Mouse (Mus musculus) heart, postnatal 36 days (tissue): Measurements from ENCODE around the gene Gm49416. TPM values are rescaled to one million over a fixed set of nuclear protein-coding genes. Genes with fewer than 3 reads are reported as not detected.
"Not testable (repeated sequence)": the region's sequence is repeated elsewhere in the genome, so short reads cannot be mapped to it uniquely, and the experiment has no call there.

ENCODE experiments used
- DNase-seq, 2 experiments: peaks; one replicate each; pipeline ENCODE4 v3.0.0; 2021 to 2022
- intact Hi-C: fragments of 180-260 bp; cut with DNase I; formaldehyde crosslinking; loops from one replicate; pipeline ENCODE4 v1.15.1; 2025
- total RNA-seq, 2 experiments: library from RNA; stranded (reverse); gene quantifications; 2 replicates each; pipeline ENCODE4 v1.2.3; 2021

Gene Gm49416
- total RNA-seq, 2 experiments from 2014 or later: not detected

DNA sequence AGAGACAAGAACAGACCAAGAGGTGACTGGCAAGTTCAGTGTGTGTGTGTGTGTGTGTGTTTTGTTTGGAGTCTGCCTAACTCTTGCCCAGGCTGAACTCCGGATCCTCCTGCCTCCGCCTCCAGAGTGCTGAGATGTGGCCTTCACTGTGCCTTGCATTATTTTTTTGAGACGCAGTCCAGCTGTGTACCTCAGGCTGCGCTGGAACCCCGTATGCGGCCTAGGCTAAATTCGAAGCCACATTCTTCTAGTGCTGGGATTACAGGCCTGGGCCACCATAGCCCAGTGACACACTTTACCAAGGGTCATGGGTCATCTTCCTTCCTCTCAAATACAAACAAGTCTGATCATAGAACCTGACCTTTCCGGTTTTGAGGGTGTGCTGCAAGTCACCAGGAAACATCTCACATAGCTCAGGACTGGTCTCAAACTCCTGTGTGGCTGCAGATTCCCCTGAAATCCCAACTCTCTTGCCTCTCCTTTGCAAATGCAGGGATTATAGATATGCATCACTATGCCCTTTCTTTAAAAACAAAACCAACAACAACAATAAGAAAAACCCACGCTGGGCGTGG, 16.4 kb upstream of the Gm49416 start:
- intact Hi-C loops: no loop called here

DNA sequence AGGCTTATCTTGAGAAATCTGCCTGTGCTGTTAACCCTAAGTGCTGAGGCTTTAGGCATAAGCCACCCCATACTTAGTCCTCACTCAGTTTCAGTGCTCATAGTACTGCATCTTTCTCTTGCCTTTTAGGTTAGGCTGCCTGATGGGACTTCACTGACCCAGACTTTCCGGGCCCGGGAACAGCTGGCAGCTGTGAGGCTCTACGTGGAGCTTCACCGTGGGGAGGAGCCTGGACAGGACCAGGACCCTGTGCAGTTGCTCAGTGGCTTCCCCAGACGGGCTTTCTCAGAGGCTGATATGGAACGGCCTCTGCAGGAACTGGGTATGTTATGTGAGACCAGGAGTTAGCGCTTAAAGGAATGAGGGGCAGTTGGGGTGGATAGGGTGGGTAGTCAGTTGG, 13.7 kb upstream of the Gm49416 start:
- no peak for DNase-seq
- intact Hi-C loops: no loop called here

More for the DNA sequence above, 16.4 kb upstream of the Gm49416 start:
- DNase-seq: no peak

DNA sequence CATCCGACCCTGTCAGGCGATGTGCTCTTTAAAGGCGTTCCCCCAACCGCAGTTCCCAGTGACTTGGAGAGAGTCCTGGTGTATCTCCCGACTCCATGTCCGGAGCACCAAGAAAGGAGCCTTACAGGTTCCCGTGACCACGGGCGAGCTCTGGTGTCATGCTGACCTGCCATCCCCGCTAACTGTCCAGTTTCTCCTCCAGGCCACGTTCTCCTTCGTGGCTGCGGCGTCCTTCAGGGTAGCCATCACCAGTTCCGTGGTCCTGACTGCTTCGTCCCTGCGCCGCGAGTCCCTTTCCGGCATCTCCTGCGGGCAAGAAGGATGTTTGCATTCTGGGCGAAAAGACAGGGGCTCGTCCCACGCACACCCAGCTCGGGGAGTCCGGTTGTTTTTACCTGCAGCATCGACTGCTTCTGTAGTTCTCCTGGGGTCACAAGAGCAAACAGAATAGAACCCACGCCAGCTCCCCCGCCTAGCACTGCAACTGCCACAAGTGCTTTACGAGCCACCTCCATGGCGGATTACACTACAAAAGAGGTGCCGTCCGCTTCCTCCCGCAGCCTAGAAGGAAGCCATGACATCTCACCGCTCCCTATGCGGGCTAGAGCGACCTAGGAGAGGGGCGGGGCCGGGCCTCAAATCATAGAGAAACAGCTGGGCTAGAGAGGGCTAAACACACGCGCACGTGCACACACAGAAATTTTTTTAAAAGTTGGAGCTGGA, 8.3 kb upstream of the Gm49416 start, which contains the start of gene Uqcc3:
Uqcc3 (minus strand) TSS at position 613 of the 723 bp plus-strand sequence.
- intact Hi-C loops: no loop called here

DNA sequence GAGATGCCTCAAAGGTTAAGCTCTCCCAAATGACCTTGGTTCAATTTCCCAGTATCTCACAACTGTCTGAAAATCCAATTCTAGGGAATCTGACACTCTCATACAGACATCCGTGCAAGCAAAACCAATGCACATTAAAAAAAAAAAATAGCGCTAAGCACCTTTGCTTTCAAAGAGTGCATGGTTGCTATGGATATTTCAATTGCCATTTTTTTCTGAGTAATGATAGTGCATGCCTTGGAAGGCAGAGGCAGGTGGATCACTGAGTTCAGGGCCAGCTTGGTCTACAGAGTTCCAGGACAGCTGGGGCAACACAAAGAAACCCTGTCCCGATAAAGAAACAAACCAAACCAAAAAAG, 7.7 kb upstream of the Gm49416 start:
- intact Hi-C loops: no loop called here
- no peak for DNase-seq

More for the DNA sequence above, 8.3 kb upstream of the Gm49416 start, which contains the start of gene Uqcc3:
- DNase-seq: peak; percentile 87 to 90

DNA sequence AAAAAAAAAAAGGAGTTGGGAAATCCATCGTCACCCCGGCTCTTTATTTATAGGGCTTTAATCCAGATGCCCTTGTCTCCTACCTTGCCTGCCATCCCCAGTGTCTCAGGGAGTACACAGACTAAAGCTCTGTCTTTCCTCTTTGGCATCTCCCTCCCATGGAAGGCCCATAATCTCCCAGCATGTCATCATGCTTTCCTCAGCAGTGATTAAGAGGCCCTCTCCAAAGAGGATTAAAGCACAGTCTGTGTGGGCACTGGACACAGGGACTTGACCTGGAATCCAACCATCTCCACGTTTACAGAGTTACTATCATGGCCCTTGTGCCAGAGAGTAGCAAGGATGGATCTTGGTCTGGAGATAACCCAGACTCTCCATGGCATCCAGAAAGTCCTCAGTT, 5.1 kb upstream of the Gm49416 start, which contains the start of the genes Lbhd1 and Gm49403:
Lbhd1 (plus strand) TSS at position 117 of the 400 bp plus-strand sequence.
Gm49403 (plus strand) TSS at position 315 of the 400 bp plus-strand sequence.
- intact Hi-C loops: no loop called here

DNA sequence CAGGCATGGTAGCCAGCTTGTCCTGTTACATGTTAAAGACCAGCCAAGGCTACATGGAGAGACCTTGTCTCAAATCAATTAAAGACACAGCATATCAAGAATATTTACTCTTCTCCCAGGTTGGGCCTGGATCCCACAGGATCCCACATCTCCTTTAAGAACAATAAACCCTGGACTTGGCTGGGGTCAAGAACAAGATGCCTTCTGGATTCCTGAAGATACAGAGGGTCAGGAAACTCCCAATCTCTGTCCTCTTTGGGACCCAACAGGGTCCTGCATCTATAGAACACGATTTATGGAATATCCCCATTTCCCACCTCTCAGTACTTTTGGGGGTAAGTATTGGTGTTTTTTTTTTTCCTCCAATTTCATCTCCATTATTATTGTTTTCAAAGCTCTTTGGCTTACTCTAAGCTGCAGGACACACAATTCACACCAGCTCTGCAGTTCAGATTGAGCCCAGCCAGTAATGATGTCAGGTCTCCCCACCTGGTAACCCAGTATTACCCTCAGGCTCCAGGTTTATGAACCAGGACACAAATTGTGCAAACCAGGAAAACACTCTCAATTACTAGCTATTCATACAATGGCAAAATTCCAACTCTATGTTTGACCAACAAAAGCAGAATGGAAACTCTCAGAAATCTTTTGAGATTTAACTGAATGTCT, 1.7 kb upstream of the Gm49416 start:
- DNase-seq: no peak
- intact Hi-C loops: no loop called here

More for the DNA sequence above, 5.1 kb upstream of the Gm49416 start, which contains the start of the genes Lbhd1 and Gm49403:
- DNase-seq: no peak

DNA sequence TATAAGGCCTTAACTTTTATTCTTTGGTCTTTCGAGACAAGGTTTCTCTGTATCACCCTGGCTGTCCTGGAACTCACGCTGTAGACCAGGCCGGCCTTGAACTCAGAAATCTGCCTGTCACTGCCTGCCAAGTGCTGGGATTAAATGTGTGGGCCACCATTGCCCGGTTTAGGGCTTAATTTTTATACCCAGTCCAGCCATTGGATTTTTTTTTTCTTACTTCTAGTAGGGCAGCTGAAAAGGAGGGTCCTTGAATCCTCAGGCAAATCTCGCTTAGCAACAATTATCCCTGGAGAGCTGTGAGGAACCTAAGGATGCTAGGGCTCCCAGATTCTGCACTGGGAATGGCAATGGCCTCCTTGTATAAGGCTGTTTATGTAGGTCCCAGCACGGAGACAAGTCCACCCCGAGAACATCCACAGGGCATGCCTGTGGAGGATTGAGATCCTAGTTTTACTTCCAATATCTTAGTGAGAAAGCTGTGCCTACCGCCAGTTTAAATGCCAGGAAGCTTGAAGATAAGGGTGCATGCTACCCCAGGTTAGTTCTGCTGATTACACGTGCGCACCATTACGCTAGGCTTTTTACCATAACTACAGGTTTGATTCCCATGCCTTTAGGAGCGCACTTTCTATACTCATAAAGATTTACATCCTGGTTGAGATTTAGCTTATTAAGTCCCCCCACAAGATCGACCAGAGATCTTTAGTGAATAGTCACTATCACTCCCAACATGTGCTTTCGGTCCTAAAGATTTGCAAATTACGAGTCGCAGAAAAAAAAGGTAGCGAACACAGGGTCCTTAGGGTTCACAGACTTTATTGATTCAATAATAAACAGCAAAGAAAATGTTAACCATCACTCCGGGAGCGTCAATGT, 902 bp upstream of the Gm49416 start:
- DNase-seq: no peak
- intact Hi-C loops: no loop called here

DNA sequence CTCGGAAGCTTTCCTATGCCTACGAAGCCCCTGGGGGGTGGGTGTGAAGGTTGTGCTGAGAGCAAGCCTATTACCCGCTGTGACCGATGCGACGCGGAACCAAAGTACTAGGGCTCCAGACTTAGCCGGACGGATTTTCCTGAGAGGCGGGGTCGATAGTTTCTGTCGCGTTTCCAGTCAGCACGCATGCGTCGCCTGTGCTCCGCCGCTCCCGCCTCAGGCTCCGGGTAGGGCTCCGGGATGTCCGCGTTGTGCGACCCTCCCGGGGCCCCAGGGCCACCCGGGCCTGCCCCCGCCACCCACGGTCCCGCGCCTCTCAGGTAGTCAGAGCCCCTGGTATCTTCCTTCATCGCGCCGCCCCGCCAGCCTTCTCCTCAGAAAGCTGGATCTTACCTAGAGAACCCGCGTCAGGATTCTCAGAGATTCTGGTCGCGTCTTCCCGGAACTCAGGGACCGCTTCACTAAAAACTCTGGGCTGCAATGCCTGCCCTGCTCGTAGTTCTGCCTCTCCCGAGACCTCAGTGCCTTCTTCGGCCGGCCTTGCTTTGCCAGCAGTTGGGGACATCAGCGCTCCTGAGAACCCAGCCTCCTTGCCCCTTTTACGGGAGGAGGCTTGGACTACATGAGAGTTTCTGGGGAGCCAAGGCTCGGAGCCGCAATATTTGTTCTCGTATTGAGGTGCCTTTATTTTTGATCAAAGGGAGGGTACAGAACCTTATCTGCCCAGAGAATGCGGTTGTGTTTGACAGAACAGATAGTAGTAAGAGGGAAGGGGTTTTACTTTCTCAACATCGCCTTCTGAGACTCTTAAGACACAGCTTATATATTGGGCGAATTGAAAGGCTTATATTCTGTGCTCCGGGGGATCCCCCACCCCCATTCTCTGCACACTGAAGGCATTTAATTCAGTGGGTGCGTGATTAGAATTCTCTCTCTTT, 4.4 kb downstream of the Gm49416 start, which contains the start of gene Ints5:
Ints5 (plus strand) TSS at position 177 of the 938 bp plus-strand sequence.
- intact Hi-C loops: loop anchor here (2.0 kb wide), 1 partner anchor 48 kb away; the partner anchor contains the start of gene Mta2

DNA sequence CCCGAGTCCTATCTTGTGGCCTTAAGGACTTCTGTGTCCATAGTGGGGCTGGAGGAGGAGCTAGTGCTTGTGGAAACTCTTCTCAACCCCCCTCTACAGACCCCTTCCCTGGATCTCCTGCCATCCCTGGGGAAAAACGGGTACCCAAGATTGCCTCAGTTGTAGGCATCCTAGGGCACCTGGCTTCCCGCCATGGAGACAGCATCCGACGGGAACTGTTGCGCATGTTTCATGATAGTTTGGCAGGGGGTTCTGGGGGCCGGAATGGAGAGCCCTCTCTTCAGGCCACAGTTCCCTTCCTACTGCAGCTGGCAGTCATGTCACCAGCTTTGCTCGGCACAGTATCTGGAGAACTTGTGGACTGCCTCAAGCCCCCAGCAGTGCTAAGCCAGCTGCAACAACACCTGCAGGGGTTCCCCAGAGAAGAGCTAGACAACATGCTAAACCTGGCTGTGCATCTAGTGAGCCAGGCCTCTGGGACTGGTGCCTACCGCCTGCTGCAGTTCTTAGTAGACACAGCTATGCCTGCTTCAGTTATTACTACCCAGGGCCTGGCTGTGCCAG, 6.8 kb downstream of the Gm49416 start:
- no peak for DNase-seq
- intact Hi-C loops: no loop called here

More for the DNA sequence above, 4.4 kb downstream of the Gm49416 start, which contains the start of gene Ints5:
- peak; percentile 87 for DNase-seq

DNA sequence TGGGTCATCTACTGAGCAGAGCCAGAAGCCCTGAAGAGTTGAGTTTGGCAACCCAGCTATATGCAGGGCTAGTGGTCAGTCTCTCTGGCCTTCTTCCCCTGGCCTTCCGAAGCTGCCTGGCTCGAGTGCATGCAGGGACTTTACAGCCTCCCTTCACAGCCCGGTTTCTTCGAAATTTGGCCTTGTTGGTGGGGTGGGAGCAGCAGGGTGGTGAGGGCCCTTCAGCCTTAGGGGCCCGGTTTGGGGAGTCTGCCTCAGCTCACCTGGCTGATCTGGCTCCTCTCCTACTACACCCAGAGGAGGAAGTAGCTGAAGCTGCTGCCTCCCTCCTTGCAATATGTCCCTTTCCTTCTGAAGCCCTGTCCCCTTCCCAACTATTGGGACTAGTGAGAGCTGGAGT, 7.5 kb downstream of the Gm49416 start:
- intact Hi-C loops, DNase-seq: not testable (repeated sequence)

DNA sequence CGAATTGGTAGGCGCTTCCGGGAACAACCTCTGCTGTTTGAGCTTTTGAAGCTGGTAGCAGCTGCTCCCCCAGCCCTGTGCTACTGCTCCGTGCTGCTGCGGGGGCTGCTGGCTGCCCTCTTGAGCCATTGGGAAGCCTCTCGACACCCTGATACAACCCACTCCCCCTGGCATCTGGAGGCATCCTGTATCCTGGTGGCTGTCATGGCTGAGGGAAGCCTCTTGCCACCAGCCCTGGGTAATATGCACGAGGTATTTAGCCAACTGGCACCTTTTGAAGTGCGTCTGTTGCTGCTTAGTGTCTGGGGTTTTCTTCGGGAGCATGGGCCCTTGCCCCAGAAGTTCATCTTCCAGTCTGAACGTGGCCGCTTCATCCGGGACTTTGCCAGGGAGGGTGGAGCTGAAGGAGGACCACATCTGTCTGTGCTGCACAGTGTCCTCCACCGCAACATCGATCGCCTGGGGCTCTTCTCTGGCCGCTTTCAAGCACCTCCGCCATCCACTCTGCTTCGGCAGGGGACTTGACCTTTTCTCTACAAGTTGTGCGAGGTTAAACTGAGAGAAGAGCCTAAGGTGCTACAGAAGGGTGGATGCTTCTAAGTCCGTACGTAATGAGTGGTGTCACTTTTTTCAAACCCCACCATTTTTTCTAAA, 8.6 kb downstream of the Gm49416 start:
- DNase-seq: peak; percentile 40 to 45
- intact Hi-C loops: not testable (repeated sequence)

DNA sequence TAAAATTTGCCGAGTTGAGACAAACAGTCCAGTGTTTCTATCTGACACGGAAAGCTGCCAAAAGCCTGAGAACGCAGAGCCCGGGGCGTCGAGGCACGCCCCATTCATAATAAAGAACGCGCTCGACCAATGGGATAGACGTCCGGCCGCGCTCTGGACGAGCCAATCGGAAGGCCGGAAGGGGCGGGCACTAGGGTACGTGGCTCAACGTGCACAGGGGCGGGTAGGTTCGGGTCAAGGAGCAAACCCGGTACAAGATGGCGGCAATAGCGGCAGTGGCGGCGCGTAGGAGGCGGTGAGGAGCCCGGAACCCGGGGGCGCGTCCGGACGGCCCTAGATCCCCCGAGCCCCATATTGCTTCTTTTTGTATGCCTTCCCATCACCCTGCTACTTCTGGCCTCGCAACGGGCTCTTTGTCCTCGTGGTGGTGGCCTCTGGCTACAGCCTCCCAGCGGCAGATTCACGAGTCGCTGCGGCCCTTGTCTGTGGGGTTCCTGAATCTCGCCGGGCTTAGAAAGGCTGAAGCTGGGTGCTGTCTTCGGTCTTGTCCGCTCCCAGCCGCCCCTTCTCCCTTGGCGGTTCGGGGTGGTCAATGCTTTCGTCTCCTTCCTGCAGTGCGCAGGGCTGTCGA, 9.3 kb downstream of the Gm49416 start, which contains the start of gene Ganab:
Ganab (plus strand) TSS at position 207 of the 631 bp plus-strand sequence.
- intact Hi-C loops: loop anchor here (2.0 kb wide), 1 partner anchor 23 kb away; the partner anchor contains the start of gene B3gat3
- DNase-seq: peak; percentile 92 to 93

DNA sequence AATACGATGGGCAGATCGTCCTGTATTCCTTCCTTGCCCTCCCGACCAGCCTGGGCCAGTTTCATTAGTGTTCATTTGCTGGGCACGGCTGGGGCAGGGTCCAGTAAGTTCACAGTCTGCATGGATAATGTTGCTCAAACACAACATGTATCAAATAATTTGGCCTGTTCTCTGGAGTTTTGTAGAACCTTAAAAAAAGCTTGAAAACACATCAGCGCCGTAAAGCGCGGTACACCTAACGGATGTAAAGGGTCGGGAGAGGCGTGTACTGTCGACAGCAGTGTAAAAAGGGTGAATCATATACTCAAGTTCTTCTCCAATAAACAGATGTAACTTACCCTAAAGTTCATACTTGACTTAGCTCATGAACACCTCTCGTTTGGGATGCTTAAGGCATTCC, 9.8 kb downstream of the Gm49416 start:
- intact Hi-C loops: loop anchor here (2.0 kb wide), 1 partner anchor 22 kb away; the partner anchor contains the start of gene B3gat3
- DNase-seq: no peak

DNA sequence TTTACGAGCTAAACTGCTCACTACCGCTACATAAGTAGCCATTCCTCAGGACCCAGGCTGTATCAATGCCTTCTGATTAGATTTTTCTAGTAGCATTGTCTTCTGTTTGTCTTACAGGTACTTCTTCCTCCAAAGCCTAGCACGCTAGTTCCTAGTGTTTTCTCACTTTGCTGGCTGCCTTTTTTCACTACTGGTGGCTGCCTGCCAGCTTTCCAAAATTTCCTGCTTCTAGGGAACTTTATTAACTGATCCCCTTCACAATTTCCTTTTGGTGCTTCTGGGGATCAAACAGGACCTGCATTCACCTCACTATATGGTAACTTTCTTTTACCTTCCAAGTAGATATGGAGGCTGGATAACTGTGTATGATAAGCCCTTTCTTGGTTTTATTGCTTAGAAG, 10.4 kb downstream of the Gm49416 start:
- intact Hi-C loops: loop anchor here (2.0 kb wide), 1 partner anchor 22 kb away; the partner anchor contains the start of gene B3gat3
- no peak for DNase-seq

DNA sequence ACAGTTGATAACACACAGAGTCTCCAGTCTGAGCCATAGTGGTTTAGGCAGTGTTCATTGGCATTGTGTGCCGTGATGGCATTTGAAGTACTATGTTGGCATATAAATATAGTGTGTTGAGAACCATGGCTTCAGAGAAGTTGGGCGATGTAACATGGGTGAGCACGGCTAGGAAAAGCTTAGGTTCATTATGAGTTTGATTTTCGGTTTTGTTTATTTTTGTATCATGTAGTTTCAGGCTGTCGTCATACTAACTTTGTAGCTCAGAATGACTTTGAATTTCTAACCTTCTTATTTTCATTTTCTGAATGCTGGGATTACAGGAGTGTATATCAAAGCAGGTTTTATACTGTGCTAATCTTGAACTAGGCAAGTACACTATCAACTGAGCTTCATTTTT, 14.7 kb downstream of the Gm49416 start:
- intact Hi-C loops: no loop called here
- no peak for DNase-seq

DNA sequence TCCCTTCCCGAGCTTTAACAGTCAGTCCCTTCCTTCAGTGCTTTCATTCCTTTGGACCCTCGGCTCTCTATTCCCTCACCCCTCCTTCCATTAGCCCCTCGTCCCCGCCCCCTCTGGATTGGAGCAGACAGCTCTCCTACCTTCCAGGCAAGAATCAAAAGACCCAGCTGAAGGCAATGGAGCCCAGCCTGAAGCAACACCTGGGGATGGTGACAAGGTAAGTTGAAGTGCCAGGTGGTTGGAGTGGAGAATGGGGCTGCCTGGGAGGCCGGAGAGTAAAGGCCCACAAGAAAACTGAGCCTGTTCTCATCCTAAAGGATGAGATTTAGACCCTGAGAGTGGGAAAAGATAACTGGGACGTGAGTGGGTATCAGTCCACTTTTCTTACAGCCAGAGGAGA, 19.8 kb downstream of the Gm49416 start:
- no peak for DNase-seq
- intact Hi-C loops: no loop called here

DNA sequence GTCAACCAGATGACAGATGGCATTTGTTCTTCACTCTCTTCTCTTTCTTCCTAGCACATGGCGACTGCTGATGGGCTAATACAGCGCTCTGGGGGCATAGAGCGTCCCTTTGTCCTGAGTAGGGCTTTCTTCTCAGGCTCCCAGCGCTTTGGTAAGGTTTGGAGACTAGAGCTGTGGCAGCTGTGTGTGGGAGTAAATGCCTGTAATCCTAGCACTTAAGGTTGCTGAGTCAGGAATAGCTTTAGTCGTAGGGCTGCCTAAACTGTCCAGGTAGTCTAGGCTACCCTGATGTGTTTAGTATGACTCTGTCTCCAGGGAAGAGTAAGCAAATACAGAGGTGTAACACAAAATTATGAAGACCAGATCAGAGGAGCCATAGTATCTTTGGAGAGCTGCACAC, 23.1 kb downstream of the Gm49416 start:
- no peak for DNase-seq
- intact Hi-C loops: no loop called here
